Mouse (Mus musculus) hindbrain, embryonic 15.5 days (tissue): ENCODE data around the gene Plekhg1. TPM values are rescaled to one million over a fixed set of nuclear protein-coding genes. Genes with fewer than 3 reads are reported as not detected.

Source experiments
- ATAC-seq: fragments of 200-750 bp; cut with Nextera tagmentation; 2 replicates; pipeline ENCODE4 v1.8.0; 2017; ENCODE audit warnings: low read depth, moderate number of reproducible peaks, moderate TSS enrichment; ENCODE audit not compliant: low FRiP score
- H3K27ac ChIP-seq: fragments of 300-500 bp; sonication (generic); replicated peaks from 2 replicates; pipeline ENCODE4 v1.5.1; 2015; ENCODE audit warnings: mild to moderate bottlenecking, inconsistent platforms
- H3K27me3 ChIP-seq: fragments of 300-500 bp; sonication (generic); 2 replicates; pipeline ENCODE4 v1.6.1; 2015; ENCODE audit warnings: control low read depth, inconsistent platforms
- H3K36me3 ChIP-seq: fragments of 300-500 bp; sonication (generic); 2 replicates; pipeline ENCODE4 v1.6.1; 2015; ENCODE audit warnings: control low read depth, inconsistent platforms
- H3K4me1 ChIP-seq: fragments of 300-500 bp; sonication (generic); replicated peaks from 2 replicates; pipeline ENCODE4 v1.6.1; 2015; ENCODE audit warnings: control low read depth, inconsistent platforms
- H3K4me2 ChIP-seq: fragments of 300-500 bp; sonication (generic); 2 replicates; pipeline ENCODE4 v1.6.1; 2015; ENCODE audit warnings: moderate library complexity, mild to moderate bottlenecking, inconsistent platforms
- H3K4me3 ChIP-seq: fragments of 300-500 bp; sonication (generic); 2 replicates; pipeline ENCODE4 v1.5.1; 2015; ENCODE audit warnings: mild to moderate bottlenecking, inconsistent platforms
- H3K9ac ChIP-seq: fragments of 300-500 bp; sonication (generic); 2 replicates; pipeline ENCODE4 v1.6.1; 2015; ENCODE audit warnings: inconsistent platforms
- H3K9me3 ChIP-seq: fragments of 300-500 bp; sonication (generic); 2 replicates; pipeline ENCODE4 v1.6.1; 2016; ENCODE audit warnings: control low read depth, inconsistent platforms
- WGBS: fragments of 180-500 bp; shearing (Covaris S2); methylation state at CpG from one replicate; pipeline ENCODE4 v1.1.7; 2015; 5-methylcytosine and 5-hydroxymethylcytosine counted together
- polyA plus RNA-seq: library from polyadenylated mRNA; unstranded; fragments of >200 nt; fragmentation: Nextera tagmentation; extraction: Ambion mirVana; gene quantifications from 2 replicates; pipeline ENCODE4 v1.2.1, GENCODE M21; 2015

Plekhg1 gene
- polyA plus RNA-seq, 1 experiment from 2014 or later: 10.5 TPM

DNA sequence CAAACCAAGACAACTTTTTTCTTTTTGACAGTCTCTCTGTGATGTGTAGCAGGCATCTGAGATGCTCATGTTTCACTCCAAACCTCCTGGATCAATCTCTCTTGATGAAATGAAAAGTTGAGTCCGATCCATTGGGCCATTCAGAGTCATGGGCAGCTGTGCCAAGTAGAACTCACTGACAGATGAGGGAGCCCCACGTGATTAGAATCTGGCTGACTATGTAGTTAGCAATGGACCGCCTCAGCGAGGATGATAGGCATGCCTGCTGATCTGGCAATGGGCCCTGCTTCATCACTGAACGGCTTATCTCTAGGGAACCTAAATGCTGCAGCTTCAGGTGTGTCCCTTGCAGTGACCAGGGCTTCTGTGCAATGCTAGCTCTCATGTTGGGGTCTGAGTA is 3.7 kb downstream of the Plekhg1 start:
- Histone ChIP-seq H3K9ac (no peak overlapping the region), H3K27me3 (no peaks in the 10 kb centered on the region), H3K4me2 (no peak overlapping the region), H3K4me3 (no peak overlapping the region), H3K36me3 (no peaks in the 10 kb centered on the region), H3K4me1 (peaks cover 8% of the 10 kb centered on the region; the same call in 1 of the 2 replicates), H3K9me3 (no peaks in the 10 kb centered on the region), H3K27ac (no peak overlapping the region)
- no peak for ATAC-seq
- WGBS: 70% methylated on average over 5 of the region's 5 CpGs

DNA sequence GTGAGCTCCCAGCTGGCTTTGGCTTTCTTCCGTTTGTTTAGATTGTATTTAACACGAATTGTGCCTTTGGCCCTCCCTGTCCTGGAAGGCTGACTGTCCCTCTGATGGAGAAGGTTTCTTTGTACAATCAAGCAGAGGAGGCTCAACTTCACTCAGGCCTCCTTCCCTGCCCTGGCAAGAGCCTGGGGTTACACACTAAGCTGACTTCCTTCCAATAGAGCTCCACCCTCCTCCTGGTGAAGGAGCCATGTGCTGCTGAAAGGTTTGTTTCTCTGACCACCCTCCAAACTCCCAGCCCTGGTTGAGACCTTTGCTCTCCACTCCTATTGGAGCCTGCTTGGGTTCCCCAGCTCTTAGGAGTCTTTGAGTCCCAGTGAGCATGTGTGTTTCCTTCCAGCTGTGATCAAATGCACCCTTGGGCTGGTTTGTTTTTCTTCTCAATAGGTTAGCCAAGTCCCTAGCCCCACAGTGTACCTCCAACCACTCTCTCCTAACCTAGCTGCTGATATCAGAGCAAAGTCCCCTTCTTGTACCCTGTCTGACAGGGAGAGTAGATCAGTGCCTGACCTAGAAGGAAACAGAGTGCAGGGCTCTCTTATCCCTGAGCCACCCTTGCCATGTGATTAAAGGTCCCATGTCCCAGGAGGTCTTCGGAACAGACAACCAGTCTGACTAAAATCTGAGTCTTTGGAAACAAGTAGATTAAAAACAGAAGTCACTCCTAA is 6.8 kb downstream of the Plekhg1 start:
- Histone ChIP-seq H3K4me1 (peaks cover 5% of the 10 kb centered on the region; the same call in 1 of the 2 replicates), H3K4me2 (no peak overlapping the region), H3K27ac (no peak overlapping the region), H3K36me3 (no peaks in the 10 kb centered on the region), H3K9me3 (no peaks in the 10 kb centered on the region), H3K27me3 (no peaks in the 10 kb centered on the region), H3K4me3 (no peak overlapping the region), H3K9ac (no peak overlapping the region)
- no peak for ATAC-seq
- WGBS: 54% methylated on average over 3 of the region's 3 CpGs

DNA sequence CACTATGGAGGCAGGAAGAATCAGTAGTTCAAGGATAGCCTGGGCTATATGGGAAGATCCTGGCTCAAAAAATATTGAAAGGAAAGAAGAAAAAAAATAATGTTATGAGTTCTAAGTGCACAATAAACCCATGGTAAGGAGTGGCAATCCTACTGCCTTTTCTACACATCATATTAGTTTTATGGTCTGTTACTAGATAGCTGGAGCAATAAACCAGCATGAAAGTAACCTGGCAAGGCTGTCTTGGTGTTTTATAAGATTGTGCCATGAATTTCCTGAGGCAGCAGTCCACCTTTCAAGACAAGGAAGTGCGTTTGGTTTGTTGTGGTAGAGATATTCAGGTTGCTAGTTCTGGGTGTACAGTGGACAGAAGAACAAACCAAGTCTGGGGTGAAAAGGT is 9.4 kb downstream of the Plekhg1 start:
- H3K27me3 ChIP-seq: no peaks in the 10 kb centered on the region
- H3K4me3 ChIP-seq: no peak overlapping the region
- no peaks in the 10 kb centered on the region for H3K9me3 ChIP-seq
- no peak for ATAC-seq
- 100% methylated on average over 1 of the region's 1 CpGs for WGBS
- no peak overlapping the region for H3K27ac ChIP-seq
- H3K4me2 ChIP-seq: no peak overlapping the region
- H3K36me3 ChIP-seq: no peaks in the 10 kb centered on the region
- H3K4me1 ChIP-seq: peaks cover 5% of the 10 kb centered on the region; the same call in 1 of the 2 replicates
- H3K9ac ChIP-seq: no peak overlapping the region

DNA sequence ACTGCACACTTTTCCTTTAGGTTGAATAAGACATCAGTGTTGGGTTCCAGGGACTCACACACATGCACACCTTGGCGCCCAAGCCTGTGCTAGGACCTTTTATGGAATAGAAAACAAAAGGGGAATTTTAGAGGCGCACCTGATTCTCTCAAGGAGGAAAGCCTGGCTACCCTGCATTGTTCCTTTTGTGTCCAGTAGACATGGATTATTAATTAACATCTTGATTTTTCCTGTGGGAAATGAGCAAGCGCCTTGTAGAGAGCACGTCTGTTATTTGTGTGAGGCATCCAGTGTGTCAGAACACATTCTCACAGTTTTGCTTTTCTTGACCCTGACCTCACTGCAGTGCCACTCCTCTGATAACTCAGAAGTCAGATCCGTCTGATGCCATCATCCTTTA is 21.8 kb downstream of the Plekhg1 start:
- H3K4me2 ChIP-seq: no peak overlapping the region
- H3K9ac ChIP-seq: no peak overlapping the region
- no peaks in the 10 kb centered on the region for H3K36me3 ChIP-seq
- no peaks in the 10 kb centered on the region for H3K4me1 ChIP-seq
- no peak overlapping the region for H3K27ac ChIP-seq
- no peak overlapping the region for H3K4me3 ChIP-seq
- H3K27me3 ChIP-seq: no peaks in the 10 kb centered on the region
- 60% methylated on average over 5 of the region's 5 CpGs for WGBS
- no peak for ATAC-seq
- H3K9me3 ChIP-seq: no peaks in the 10 kb centered on the region

DNA sequence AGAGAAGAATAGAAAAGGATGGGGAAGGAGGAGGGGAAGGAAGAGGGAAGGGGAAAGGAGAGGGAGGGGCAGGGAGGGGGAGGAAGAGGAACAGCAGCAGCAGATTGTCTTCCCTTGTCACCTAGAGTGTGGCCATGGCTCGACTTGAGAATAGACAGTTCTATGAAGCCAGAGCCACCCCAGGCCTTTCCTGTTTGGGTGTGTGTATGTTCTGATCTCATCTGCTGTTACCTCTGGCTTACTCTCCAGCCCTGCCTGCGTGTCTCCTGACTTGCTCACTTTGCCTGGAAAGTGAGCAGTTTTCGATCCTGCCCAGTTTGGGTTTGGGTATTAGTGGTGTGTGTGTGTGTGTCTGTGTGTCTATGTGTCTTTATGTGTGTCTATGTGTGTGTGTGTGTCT is 23.0 kb downstream of the Plekhg1 start:
- 70% methylated on average over 3 of the region's 3 CpGs for WGBS

DNA sequence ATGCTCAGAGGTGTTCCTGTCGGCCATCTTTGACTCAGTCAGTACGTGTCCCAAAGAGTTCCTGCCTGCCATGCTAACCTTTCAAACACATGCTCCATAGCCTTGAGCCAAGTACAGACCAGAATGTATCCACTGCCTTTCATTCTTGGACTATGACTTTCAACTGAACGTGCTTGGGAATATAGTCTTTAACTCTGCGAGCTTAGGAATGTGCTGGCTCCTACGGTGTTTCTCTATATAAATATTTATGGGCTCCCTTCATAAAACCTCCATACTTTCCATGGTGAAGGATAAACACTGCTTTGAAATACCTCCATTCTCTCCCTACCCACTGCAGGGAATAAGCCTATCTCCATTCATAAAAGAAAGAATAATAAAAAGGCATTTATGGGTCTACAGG is 29.0 kb downstream of the Plekhg1 start:
- WGBS: 86% methylated on average over 5 of the region's 5 CpGs
- no peak overlapping the region for H3K9ac ChIP-seq

More for the DNA sequence above, 23.0 kb downstream of the Plekhg1 start:
- H3K4me3 ChIP-seq: no peak overlapping the region
- no peak for ATAC-seq
- no peak overlapping the region for H3K27ac ChIP-seq
- no peaks in the 10 kb centered on the region for H3K4me1 ChIP-seq
- no peak overlapping the region for H3K9ac ChIP-seq
- no peak overlapping the region for H3K4me2 ChIP-seq
- no peaks in the 10 kb centered on the region for H3K9me3 ChIP-seq
- H3K27me3 ChIP-seq: no peaks in the 10 kb centered on the region
- H3K36me3 ChIP-seq: no peaks in the 10 kb centered on the region

DNA sequence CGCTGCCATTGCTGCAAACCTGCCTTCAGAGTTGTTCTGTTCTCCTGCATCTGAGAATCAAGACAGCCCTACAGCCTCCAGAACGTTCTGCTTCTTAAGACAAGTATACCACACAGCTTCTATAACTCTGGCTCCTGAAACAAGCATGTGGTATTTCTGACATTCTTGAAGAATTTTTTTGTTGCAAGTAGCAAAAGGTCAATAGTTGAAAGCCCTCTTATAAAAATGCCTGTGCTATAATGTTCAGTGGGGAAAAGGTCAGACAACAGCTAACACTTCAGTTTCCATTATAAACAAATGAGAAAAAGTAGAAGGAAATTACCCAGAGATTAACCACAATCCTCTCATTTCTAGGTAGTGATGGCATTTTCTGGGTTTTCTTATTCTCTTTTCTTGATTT is 34.2 kb downstream of the Plekhg1 start:
- ATAC-seq: no peak
- Histone ChIP-seq H3K4me1 (peaks cover 4% of the 10 kb centered on the region; the same call in 1 of the 2 replicates), H3K4me2 (no peak overlapping the region), H3K27me3 (no peaks in the 10 kb centered on the region), H3K4me3 (no peak overlapping the region), H3K27ac (no peak overlapping the region), H3K9me3 (no peaks in the 10 kb centered on the region), H3K36me3 (no peaks in the 10 kb centered on the region), H3K9ac (no peak overlapping the region)
- WGBS: 88% methylated on average over 2 of the region's 2 CpGs

More for the DNA sequence above, 29.0 kb downstream of the Plekhg1 start:
- ATAC-seq: no peak
- Histone ChIP-seq H3K4me3 (no peak overlapping the region), H3K27ac (no peak overlapping the region), H3K4me1 (no peaks in the 10 kb centered on the region), H3K36me3 (no peaks in the 10 kb centered on the region), H3K4me2 (no peak overlapping the region), H3K27me3 (no peaks in the 10 kb centered on the region), H3K9me3 (no peaks in the 10 kb centered on the region)

DNA sequence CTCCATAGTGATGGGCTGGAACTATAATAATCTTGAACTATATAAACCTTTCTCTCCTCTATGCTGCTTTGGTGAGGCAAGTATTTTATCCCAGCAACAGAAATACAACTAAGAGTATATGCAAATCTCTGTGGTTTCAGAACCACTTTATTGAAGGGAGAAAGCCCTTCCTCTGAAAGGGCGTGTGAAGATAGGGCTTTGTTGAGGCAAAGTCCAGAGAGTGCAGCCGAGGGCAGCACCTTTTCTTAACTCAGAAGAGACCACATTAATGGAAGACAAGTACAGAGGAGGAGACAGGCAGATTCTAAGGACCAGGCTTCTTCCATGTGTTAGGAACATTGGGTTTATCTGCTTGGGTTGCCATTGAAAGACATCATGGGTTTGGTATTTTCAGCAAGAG is 36.6 kb downstream of the Plekhg1 start:
- Histone ChIP-seq H3K4me3 (no peak overlapping the region), H3K36me3 (no peaks in the 10 kb centered on the region), H3K27me3 (no peaks in the 10 kb centered on the region), H3K9ac (no peak overlapping the region), H3K4me1 (peaks cover 4% of the 10 kb centered on the region; the same call in 1 of the 2 replicates), H3K9me3 (no peaks in the 10 kb centered on the region), H3K27ac (no peak overlapping the region), H3K4me2 (no peak overlapping the region)
- ATAC-seq: no peak
- WGBS: 80% methylated on average over 2 of the region's 2 CpGs

DNA sequence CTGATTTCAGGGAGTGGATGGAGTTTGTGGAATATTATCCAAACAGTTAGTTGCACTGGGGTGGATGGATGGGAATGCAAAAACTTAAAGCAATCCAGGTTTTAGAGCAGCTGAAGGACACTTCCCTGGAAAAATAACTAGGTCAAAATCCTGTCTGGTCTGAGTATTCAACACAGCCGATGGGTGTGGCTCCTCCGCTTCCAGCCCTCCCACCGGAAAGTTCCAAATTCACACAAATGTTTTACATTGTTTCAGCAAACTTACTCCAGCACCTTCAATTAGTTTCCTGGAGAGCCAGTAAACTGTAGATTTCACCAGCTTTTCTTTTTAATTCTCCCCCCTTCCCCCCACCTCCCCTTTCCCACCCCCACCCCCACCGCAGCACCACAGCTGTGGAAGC is 45.2 kb downstream of the Plekhg1 start:
- 79% methylated on average over 4 of the region's 4 CpGs for WGBS
- no peak for ATAC-seq

DNA sequence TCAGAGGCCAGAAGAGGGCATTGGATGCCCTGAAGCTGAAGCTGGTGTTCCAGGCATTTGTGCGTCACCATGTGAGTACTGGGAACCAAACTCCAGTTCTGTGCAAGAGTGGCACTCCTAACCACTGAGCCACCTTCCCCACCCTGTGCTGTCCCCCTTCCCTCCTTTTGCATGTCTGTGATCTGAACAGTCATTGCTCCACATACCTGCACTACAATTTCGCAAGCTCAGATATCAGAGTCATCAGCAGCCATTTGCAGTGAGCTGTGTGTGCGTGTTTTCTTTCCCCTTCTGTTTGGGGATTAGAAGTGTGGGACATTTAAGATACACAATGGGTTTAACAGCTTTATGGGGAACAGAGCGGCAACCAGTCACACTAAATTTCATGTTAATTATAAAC is 46.4 kb downstream of the Plekhg1 start:
- 95% methylated on average over 4 of the region's 4 CpGs for WGBS
- H3K4me3 ChIP-seq: no peak overlapping the region
- ATAC-seq: no peak

More for the DNA sequence above, 45.2 kb downstream of the Plekhg1 start:
- H3K36me3 ChIP-seq: no peaks in the 10 kb centered on the region
- no peaks in the 10 kb centered on the region for H3K27me3 ChIP-seq
- H3K4me1 ChIP-seq: no peaks in the 10 kb centered on the region
- H3K9me3 ChIP-seq: no peaks in the 10 kb centered on the region
- no peak overlapping the region for H3K9ac ChIP-seq
- no peak overlapping the region for H3K4me3 ChIP-seq
- H3K4me2 ChIP-seq: no peak overlapping the region
- no peak overlapping the region for H3K27ac ChIP-seq

DNA sequence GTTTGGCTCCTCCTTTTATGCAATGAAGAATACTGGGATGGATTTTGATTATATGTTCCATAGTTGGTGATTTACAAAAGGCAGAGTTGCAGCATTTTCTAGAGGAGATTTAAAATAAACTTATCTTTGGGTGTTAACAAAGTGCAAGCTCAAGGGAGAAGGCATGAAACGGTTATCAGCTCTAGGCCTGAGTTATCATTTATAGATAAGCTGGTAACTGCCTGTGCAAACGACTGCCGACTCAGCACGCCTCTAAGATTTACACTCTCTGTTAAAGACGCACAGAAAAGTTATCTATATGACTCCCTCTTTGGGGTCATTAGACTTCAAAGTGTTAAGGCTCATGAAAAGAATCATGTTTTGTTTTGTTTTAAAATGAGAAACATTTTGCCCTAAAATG is 46.8 kb downstream of the Plekhg1 start:
- no peaks in the 10 kb centered on the region for H3K9me3 ChIP-seq
- H3K4me3 ChIP-seq: no peak overlapping the region
- H3K27ac ChIP-seq: no peak overlapping the region
- WGBS: 76% methylated on average over 5 of the region's 5 CpGs
- no peaks in the 10 kb centered on the region for H3K4me1 ChIP-seq
- no peak for ATAC-seq
- H3K36me3 ChIP-seq: no peaks in the 10 kb centered on the region
- H3K4me2 ChIP-seq: no peak overlapping the region
- H3K9ac ChIP-seq: no peak overlapping the region
- H3K27me3 ChIP-seq: no peaks in the 10 kb centered on the region

More for the DNA sequence above, 46.4 kb downstream of the Plekhg1 start:
- H3K27ac ChIP-seq: no peak overlapping the region
- no peaks in the 10 kb centered on the region for H3K9me3 ChIP-seq
- no peaks in the 10 kb centered on the region for H3K27me3 ChIP-seq
- H3K4me2 ChIP-seq: no peak overlapping the region
- no peaks in the 10 kb centered on the region for H3K36me3 ChIP-seq
- no peak overlapping the region for H3K9ac ChIP-seq
- H3K4me1 ChIP-seq: no peaks in the 10 kb centered on the region

DNA sequence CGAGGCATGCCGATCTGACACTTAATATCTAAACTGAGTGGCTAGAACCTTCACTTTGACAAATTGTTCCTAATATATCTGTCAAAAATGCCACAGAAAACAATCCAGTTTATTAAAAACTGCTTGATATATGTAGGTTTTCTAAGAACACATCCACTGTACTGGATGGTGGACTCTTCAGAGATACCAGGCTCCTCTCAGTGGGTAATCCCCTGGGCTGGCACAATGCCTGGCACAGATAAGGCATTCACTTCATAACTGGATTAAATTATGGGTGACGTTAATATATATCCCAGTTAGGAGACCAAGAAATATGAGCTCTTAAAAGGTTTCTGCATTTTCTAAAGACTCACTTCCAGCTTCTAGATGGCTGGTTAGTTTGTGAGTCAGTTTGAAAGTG is 53.7 kb downstream of the Plekhg1 start:
- Histone ChIP-seq H3K9ac (no peak overlapping the region), H3K9me3 (no peaks in the 10 kb centered on the region), H3K27me3 (no peaks in the 10 kb centered on the region), H3K4me3 (no peak overlapping the region), H3K4me1 (no peaks in the 10 kb centered on the region), H3K27ac (no peak overlapping the region), H3K36me3 (no peaks in the 10 kb centered on the region), H3K4me2 (no peak overlapping the region)
- no peak for ATAC-seq
- WGBS: 68% methylated on average over 3 of the region's 3 CpGs

DNA sequence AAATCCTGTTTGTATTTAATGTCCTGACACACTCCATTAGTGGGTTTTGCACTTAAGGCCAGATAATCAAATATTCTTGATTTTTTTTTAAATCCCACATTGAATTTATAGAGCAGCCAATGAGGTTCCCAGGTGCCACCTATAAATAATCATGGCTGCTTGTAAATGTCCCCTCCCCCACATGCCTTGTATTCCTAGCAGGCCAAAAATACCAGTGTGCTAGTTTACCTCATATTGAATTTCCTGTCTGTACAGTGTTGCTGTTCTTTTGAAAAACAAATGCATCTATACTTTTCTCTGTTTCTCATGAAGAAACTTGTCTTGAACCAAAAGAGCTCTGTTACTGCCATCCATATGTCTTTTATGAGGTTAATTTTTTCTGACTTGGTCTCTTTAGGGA is 59.3 kb downstream of the Plekhg1 start:
- Histone ChIP-seq H3K4me2 (no peak overlapping the region), H3K27ac (no peak overlapping the region), H3K9ac (no peak overlapping the region), H3K27me3 (no peaks in the 10 kb centered on the region), H3K36me3 (no peaks in the 10 kb centered on the region), H3K4me1 (no peaks in the 10 kb centered on the region), H3K9me3 (no peaks in the 10 kb centered on the region), H3K4me3 (no peak overlapping the region)
- no peak for ATAC-seq
